8 mouse cellular contexts compared by ENCODE assay signal in the genomic region with DNA sequence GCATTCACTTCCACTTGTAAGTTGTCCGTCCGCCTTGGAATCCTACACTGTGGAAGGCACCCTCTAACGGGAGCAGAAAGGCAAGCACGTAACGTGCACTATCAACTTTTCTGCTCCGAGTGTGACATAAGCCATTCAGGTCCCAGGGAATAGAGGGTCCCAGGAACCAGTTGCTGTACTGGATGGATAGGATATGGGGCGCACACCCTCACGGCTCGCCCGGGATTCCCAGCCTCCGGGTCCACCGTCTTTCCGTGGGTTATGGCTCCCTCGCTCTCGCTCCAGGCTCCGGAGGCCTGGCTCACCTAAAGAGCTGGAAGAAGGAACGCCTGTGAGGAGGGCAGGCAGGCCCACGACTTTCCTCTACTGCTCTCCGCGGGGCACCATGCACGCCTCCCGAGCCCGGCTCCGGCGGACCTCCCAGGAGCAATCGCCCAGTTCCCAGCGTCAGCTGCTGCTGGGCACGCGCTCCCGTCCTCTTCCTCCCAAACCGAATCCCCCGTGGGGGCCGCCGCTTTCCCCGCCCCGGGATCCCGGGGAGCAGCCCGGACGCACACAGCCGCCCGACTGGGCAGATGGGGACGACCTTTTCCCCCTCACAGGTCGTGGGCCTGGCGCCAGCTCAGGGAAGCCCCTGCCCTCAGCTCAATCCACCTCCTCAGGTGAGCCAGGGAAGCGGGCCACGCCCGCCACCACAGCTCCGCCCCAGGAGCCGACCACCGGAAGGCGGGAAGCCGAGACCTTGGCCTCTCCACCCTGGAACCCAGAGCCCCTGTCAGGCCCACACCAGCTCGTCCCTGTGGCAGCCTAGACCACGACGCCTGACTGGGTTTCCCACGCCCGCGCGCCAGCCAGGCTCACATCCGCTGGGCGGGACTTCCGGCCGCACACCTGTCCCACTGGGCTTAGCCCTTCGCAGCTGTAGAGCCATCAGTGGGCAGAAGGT. TPM values are rescaled to one million over a fixed set of nuclear protein-coding genes. Genes with fewer than 3 reads are reported as not detected.
DNase-seq lines count a peak whose midpoint lies in the region; ATAC-seq and TF ChIP-seq lines count a peak whose summit lies in the region.

A gene (minus strand): TSS at position 850 of the 946 bp plus-strand sequence.

- peaks cover 12% of the 10 kb centered on the region for H3K36me3 ChIP-seq in E14TG2a.4 (ENCODE audit: insufficient read depth, low read length)
- peaks cover 13% of the 10 kb centered on the region for H3K36me3 ChIP-seq in forebrain, embryonic 13.5 days (ENCODE audit: poor library complexity, severe bottlenecking)
- peaks cover 2% of the 10 kb centered on the region; the same call in 1 of the 2 replicates for H3K36me3 ChIP-seq in lung, postnatal 0 days (ENCODE audit: insufficient read depth, low read length)

- H3K4me2 ChIP-seq in forebrain, embryonic 13.5 days = peak within 1 kb of the TSS; percentile 96
- peak within 1 kb of the TSS; percentile 100 for H3K4me2 ChIP-seq in lung, postnatal 0 days (replicated peaks; ENCODE audit: low read depth, low read length)

- peak within 1 kb of the TSS; percentile 76 for H3K9ac ChIP-seq in forebrain, embryonic 13.5 days
- peak within 1 kb of the TSS; percentile 54 for H3K9ac ChIP-seq in lung, postnatal 0 days (replicated peaks; ENCODE audit: low read depth)

- no peak within 1 kb of the TSS for H3K27ac ChIP-seq in forebrain, embryonic 13.5 days
- H3K27ac ChIP-seq in lung, postnatal 0 days (ENCODE audit: low read length) = no peak within 1 kb of the TSS

- peak; percentile 84 for ATAC-seq in cerebellum, adult (ENCODE audit: insufficient number of reproducible peaks, low FRiP score, low TSS enrichment)
- ATAC-seq in forebrain, embryonic 13.5 days = peak; percentile 81
- ATAC-seq in lung, postnatal 0 days = peak; percentile 78

- TF ChIP-seq CTCF in E14TG2a.4 (conservative IDR thresholded peaks at IDR 0.05; ENCODE audit: low read length) = no peak
- peak; percentile 30 for TF ChIP-seq CTCF in lung, postnatal 0 days (IDR thresholded peaks at IDR 0.05)

- peak within 1 kb of the TSS; percentile 83 for H3K4me3 ChIP-seq in E14TG2a.4 (replicated peaks; ENCODE audit: low read length)
- H3K4me3 ChIP-seq in forebrain, embryonic 13.5 days = peak within 1 kb of the TSS; percentile 50
- peak within 1 kb of the TSS; percentile 46 for H3K4me3 ChIP-seq in lung, postnatal 0 days (ENCODE audit: low read depth, low read length)

- no peaks in the 10 kb centered on the region for H3K9me3 ChIP-seq in E14TG2a.4 (ENCODE audit: low read length)
- no peaks in the 10 kb centered on the region for H3K9me3 ChIP-seq in forebrain, embryonic 13.5 days (replicated peaks)
- no peaks in the 10 kb centered on the region for H3K9me3 ChIP-seq in lung, postnatal 0 days (ENCODE audit: low read length)

- peaks cover 13% of the 10 kb centered on the region for H3K4me1 ChIP-seq in E14TG2a.4 (replicated peaks; ENCODE audit: low read depth, low read length)
- H3K4me1 ChIP-seq in forebrain, embryonic 13.5 days = peaks cover 12% of the 10 kb centered on the region
- no peaks in the 10 kb centered on the region; the same call in 1 of the 2 replicates for H3K4me1 ChIP-seq in lung, postnatal 0 days (ENCODE audit: insufficient read depth, low read depth, low read length)

- 1% methylated on average over 64 of the region's 64 CpGs for WGBS in forebrain, embryonic 13.5 days
- 3% methylated on average over 62 of the region's 64 CpGs for WGBS in lung, postnatal 0 days

- TF ChIP-seq EP300 in lung, postnatal 0 days (IDR thresholded peaks at IDR 0.05) = no peak

- peak; percentile 42 for DNase-seq in heart, postnatal 4 days
- peak; percentile 21 for DNase-seq in layer of hippocampus, adult 9-11 months
- peak; percentile 37 for DNase-seq in lung, postnatal 0 days (ENCODE audit: low spot score)
- DNase-seq in ovary, postnatal 14 days (ENCODE audit: low spot score) = peak; percentile 5
- peak; percentile 51 for DNase-seq in thymus, postnatal 14 days

- peaks cover 4% of the 10 kb centered on the region; the same call in 1 of the 2 replicates for H3K27me3 ChIP-seq in E14TG2a.4 (ENCODE audit: insufficient read depth, low read length)
- H3K27me3 ChIP-seq in forebrain, embryonic 13.5 days = no peaks in the 10 kb centered on the region
- H3K27me3 ChIP-seq in lung, postnatal 0 days (replicated peaks; ENCODE audit: insufficient read depth, low read length) = no peaks in the 10 kb centered on the region

RNA-seq across cellular contexts. Expression of the gene that starts here (rescaled TPM):
- polyA plus RNA-seq in forebrain, embryonic 13.5 days (2015; fragmentation: Nextera tagmentation; extraction: Ambion mirVana) = 0.08 and 0.14 TPM in 2 replicates
- total RNA-seq in heart, postnatal 4 days (2021) = not detected
- 0.14 and 0.27 TPM in 2 replicates for polyA plus RNA-seq in lung, postnatal 0 days (2015; fragmentation: Nextera tagmentation; extraction: Ambion mirVana)

Comparison
In these comparisons a context has a peak if more than half of its experiments do, and no peak if none do; other contexts are left out.
1. Peak in ATAC-seq, H3K4me3 ChIP-seq, H3K9ac ChIP-seq and H3K4me2 ChIP-seq in forebrain, embryonic 13.5 days; RNA of the gene not detected or under 1 TPM.
2. Peak in DNase-seq in heart, postnatal 4 days; RNA of the gene not detected or under 1 TPM.
3. Peak in DNase-seq, ATAC-seq, H3K4me3 ChIP-seq, H3K9ac ChIP-seq and H3K4me2 ChIP-seq in lung, postnatal 0 days; RNA of the gene not detected or under 1 TPM.